Mouse (Mus musculus) yolk sac, embryonic 10.5 days (tissue): ENCODE measurements around the gene Csrnp1.

Source experiments
- DNase-seq: peaks from one replicate; pipeline ENCODE4 v3.0.0-alpha.2; 2017; ENCODE audit warnings: low spot score

The Csrnp1 gene

DNA sequence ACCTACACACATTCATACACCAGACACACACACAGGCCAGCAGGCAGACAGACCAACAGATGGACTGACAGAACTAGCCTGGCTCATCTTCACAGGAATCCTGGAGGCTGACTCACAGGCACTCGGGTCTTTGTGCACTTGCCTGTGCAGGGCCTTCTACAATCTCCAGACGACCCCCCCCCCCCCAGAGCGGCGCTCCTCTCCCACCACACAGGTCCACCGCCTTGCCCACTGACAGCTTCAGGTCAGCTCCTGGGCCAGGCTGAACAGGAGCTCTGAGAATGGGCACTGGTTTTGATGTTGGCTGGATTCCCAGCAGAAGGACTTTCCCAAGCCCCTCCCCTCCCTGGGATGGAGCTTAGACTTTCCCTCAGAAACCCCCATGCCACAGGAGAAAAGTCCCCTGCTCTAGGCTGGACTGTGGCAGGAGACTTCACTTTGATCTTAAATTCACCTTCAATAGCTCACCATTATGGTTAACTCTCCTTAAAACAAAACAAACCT is 6.8 kb downstream of the Csrnp1 start:
- DNase-seq, result no peak

DNA sequence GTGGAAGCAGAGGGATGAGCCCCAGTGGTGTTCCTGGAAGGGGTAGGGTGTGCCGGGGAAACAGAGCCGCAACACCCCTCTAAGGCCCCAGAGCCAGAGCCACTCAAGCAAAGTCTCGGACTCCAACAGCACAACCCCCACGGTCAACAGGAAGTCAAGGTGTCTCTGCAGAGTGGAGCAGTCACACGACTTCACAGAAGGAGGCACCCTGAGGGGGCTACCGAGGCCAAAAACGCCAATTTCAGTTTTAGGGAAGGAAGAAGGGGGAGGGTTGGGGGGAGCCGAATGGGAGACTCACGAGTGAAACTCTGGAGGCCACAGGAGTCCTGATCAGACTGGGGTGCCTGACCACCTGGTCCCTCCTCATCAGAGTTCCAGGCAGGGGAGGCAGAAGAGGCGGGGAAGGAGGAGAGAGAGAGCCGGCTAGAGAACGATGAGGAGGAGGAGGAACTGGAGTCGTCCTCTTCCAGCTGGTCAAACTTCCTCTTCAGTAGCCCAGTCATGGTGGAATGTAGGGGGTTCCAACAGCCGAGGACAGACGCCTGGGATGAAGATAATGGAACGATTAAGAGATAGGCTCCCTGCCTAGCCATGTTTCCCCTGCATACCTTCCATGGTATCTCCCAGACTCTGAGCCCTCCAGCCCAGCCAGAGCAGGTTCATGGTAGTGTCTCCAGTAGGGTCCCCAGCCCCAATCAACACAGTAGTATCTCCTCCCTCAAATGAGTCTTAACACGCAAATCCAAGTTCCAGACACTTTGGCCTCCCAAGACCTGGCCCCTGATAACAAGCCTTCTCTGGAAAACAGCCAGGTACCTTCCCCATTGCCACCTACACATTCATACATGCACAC is 7.5 kb downstream of the Csrnp1 start:
- no peak for DNase-seq

GRCm38 (mm10) chr9:119975286-119975685 is 9.2 kb downstream of the Csrnp1 start:
- DNase-seq, result no peak

- DNase-seq, result no peak
Measured at GRCm38 (mm10) chr9:119974609-119975008, 9.8 kb downstream of the Csrnp1 start.

DNA sequence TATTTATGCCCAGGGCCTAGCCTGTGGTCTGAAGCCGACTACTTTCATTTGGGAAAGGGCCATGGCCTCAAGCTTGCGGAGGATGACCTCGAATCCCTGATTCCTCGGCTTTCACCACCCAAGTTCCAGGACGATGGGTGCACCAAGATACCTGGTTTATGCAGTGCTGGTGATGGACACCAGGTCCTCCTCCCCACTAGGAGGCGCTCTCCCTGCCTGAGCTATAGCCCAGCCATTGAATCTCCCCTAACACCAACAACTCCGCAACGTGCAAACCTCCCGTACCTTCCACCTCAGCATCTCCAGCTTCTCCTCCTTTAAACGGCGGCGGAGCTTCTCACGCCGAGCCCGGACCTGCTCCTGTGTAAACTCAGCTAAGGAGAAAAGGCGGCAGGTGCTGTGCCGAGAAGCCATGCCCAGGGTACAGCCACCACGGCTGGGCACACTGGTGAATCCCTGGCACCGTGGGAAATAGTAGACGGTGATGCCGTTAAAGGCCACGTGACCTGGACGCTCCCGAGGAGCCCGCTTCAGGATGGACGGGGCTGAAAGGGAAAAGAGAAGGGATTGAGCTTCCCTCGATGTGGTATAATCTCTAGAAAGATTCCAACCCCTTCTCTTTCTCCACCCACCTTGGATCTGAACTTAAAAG is 10.5 kb downstream of the Csrnp1 start:
- no peak for DNase-seq

DNA sequence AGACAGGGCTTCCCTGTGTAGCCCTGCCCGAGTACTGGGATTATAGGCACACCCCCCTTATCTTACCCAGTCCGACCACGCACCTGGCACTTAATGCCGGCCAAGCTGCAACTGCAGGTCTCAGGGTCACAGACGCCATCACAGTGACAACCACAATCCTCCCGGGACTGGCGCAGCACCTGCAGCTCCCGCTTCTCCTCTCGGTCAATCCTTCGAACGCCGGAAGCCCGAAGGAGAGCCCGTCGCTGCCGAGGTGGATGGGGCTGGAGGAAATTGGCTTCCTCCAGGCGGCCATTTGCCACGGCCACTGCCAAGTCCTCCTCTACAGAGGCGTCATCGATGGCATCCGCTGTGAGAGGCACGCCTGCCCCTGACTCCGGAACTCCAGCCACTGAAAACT is 11.2 kb downstream of the Csrnp1 start:
- no peak for DNase-seq

GRCm38 (mm10) chr9:119972582-119972981 is 11.9 kb downstream of the Csrnp1 start:
- DNase-seq, result no peak

- no peak for DNase-seq
Measured at GRCm38 (mm10) chr9:119972166-119972565, 12.3 kb downstream of the Csrnp1 start.

GRCm38 (mm10) chr9:119970763-119971656 is 13.4 kb downstream of the Csrnp1 start:
- DNase-seq, result no peak

- peak; percentile 45 for DNase-seq
Measured at GRCm38 (mm10) chr9:119970221-119970620, 14.2 kb downstream of the Csrnp1 start.

GRCm38 (mm10) chr9:119969811-119970210 is 14.6 kb downstream of the Csrnp1 start:
- DNase-seq, result no peak

- no peak for DNase-seq
Measured at GRCm38 (mm10) chr9:119966221-119966910, 18.1 kb downstream of the Csrnp1 start.

DNA sequence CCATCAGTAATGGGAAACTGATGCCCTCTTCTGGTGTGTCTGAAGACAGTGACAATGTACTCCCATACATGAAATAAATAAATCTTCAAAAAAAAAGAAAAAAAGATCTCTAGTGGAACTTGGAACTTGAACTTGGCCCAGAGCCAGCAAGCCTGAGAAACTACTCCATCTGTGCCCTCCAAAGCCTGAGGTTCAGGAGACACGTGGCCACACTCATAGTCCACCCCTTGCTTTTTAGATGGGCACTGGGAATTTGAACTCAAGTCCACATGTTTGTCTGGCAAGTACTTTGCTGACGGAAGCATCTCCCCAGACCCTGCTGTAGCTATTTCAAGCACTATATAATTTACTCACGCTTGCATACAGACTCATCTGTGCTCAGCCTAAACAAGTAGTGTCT is 19.3 kb downstream of the Csrnp1 start:
- DNase-seq, result no peak

DNA sequence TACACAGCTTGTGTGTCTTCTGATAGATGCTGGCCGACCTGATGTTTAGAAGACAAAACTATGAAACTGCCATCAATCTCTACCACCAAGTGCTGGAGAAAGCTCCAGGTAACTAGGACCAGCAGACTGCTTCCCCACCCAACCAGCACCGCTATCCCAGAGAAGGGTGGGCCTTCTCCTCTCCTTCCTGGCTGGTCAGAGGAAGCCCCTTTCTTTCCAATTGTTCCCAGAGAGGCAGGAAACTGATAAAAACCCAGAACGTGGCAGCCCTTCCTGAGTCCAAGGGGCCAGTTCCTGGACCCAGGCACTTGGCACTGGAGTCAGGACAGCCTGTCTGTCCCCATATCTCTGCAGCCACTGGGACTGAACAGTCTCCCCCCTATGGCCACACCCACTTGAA is 20.3 kb downstream of the Csrnp1 start:
- DNase-seq, result no peak

GRCm38 (mm10) chr9:119962987-119963667 is 21.3 kb downstream of the Csrnp1 start:
- DNase-seq, result peak; percentile 85

DNA sequence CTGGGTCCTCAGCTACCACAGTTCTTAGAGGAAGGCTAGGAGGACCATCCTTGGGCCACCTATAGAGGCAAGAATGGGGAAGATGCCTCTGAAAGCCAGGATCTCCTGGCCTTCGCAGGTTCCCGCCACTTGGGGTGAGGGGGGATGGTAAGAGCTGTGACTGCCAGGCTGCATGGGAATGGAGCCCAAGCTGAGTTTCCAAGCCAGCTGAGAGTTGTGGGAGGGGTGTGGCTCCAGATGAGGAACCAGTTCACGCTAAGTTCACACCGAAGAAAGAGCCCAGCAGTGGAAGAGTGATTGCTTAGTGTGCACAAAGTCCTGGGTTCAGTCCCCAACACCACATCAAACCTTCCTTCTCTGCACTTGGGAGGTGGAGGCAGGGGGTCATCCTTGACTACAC is 22.2 kb downstream of the Csrnp1 start:
- DNase-seq, result no peak

DNA sequence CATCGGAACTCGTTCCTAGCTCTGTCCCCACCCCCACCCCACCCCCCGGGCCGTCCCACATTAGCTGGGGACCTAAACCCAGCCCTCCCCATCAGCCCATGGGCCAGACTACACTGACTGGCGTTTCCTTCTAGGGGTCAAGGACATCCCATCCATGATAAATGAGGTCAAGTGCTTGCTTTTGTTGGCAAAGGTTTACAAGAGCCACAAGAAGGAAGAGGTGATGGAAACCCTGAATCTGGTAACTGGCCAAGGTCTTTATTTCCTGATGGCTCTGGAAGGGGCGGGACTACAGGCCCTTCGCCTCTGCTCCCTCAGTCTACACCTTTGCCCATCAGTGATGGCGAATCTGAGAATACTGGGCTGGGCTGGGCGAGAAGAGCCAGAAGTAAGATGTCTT is 25.6 kb downstream of the Csrnp1 start:
- no peak for DNase-seq

- DNase-seq, result no peak
Measured at GRCm38 (mm10) chr9:119951388-119951787, 33.1 kb downstream of the Csrnp1 start.

GRCm38 (mm10) chr9:119950434-119950833 is 34.0 kb downstream of the Csrnp1 start:
- no peak for DNase-seq

GRCm38 (mm10) chr9:119948804-119949203 is 35.7 kb downstream of the Csrnp1 start:
- no peak for DNase-seq
